Mouse (Mus musculus) brain, embryonic 14.5 days (tissue): Measurements from ENCODE around the gene Mcoln2.

ENCODE experiments used
- CTCF ChIP-seq: fragments of 200-500 bp; IDR thresholded peaks from 2 replicates; pipeline ENCODE4 v1.5.1; 2012; ENCODE audit warnings: inconsistent platforms, mild to moderate bottlenecking, moderate library complexity, borderline replicate concordance; ENCODE audit not compliant: insufficient read depth, insufficient read length; ENCODE audit errors: extremely low read depth
- POLR2A ChIP-seq: fragments of 200-500 bp; IDR thresholded peaks from 2 replicates; pipeline ENCODE4 v1.6.1; 2012; ENCODE audit warnings: mild to moderate bottlenecking, inconsistent platforms, borderline replicate concordance; ENCODE audit not compliant: poor library complexity, insufficient read depth, insufficient read length, severe bottlenecking; ENCODE audit errors: extremely low read depth

DNA sequence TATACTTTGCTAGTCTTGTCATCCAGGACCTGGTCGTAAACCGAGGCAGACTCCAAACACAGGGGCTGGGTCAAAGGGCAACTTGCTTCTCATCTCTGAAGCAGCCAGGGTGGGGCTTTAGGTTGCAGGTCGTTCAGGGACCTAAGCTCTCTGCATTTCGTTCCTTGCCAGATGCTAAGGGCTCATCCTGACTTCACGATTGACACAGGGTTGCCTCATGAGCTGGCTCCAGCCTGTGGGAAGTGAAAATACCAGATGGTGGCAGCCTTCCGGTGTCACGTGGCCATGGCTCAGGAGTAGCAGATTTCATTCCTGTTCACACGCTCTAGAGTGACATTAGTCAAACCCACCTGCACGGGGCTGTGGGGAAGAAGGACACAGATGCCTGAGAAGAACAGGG is 14.8 kb upstream of the Mcoln2 start:
- TF ChIP-seq POLR2A (no peak), CTCF (no peak)
